In the genomic region with DNA sequence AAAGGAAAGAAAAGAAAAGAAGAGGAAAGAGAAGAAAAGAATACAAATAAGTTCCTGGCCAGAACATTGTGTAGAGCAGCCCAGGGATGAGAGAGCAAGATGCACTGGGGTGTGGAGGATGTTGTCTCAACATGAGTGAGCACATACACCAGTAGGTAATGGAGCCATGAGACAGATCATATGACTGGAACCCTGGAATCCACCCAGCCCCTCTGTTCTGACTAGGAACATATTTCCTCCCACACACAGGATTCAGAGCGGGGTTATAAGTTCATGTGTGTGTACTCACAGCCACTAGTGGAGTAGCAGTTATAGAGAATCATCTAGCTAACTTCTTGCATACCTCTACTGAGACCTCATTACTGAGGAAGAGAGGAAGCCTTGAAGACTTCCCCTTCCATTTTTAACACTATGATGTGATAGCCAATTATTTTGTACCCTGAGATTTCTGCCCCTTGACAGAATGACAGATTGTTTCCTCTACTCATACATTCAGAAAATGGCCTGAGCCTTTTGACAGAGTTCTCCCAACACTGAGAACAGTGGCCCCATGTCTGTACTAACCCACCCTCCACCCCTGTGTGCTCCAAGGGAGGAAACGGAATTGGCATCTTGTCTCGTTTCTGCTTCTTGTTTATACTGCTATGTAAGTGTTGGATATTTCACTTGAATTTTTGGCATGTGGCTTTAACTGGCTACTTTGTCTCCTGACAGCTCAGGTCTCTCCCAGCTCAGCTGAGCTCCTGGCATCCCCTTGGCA, we compare ENCODE assay signal across 19 mouse cellular contexts. TPM values are rescaled to one million over a fixed set of nuclear protein-coding genes. Genes with fewer than 3 reads are reported as not detected.
A peak's percentile ranks its signal among the peaks of the same experiment; 100 is the strongest.
DNase-seq lines count a peak whose midpoint lies in the region; ATAC-seq and TF ChIP-seq lines count a peak whose summit lies in the region.
"Had no signal": no experiment of that assay in that cellular context is flagged by ENCODE, and none has a peak within 500 bp of the region (broad histone marks: within the 10 kb centered on the region; RNA-seq: fewer than 3 reads in every experiment).

No protein-coding gene starts in this region.

- no peaks in the 10 kb centered on the region for H3K27me3 ChIP-seq in heart, embryonic 13.5 days (replicated peaks)
- H3K27me3 ChIP-seq in lung, embryonic 16.5 days (ENCODE audit: control insufficient read depth, insufficient read depth, low read depth, low read length), result no peaks in the 10 kb centered on the region
- no peaks in the 10 kb centered on the region for H3K27me3 ChIP-seq in stomach, embryonic 15.5 days (replicated peaks)
- H3K27me3 ChIP-seq in forebrain, embryonic 12.5 days, result no peaks in the 10 kb centered on the region
- no peaks in the 10 kb centered on the region for H3K27me3 ChIP-seq in neural tube, embryonic 15.5 days (replicated peaks)
- H3K27me3 ChIP-seq: liver, embryonic 13.5 days; midbrain, embryonic 12.5 days had no signal

- peak overlapping the region; percentile 42; the same call in 1 of the 2 replicates for H3K27ac ChIP-seq in heart, embryonic 13.5 days (replicated peaks)
- H3K27ac ChIP-seq in lung, embryonic 16.5 days (ENCODE audit: low read length), result no peak overlapping the region
- H3K27ac ChIP-seq in stomach, embryonic 15.5 days, result no peak overlapping the region
- H3K27ac ChIP-seq in forebrain, embryonic 12.5 days, result no peak overlapping the region
- H3K27ac ChIP-seq in neural tube, embryonic 15.5 days (replicated peaks), result no peak overlapping the region
- H3K27ac ChIP-seq: liver, embryonic 13.5 days; midbrain, embryonic 12.5 days had no signal

- no peak for TF ChIP-seq CTCF in lung, adult 2 months (IDR thresholded peaks at IDR 0.05; ENCODE audit: insufficient read depth, low read length)

- H3K36me3 ChIP-seq in heart, embryonic 13.5 days, result peaks cover 56% of the 10 kb centered on the region
- H3K36me3 ChIP-seq in lung, embryonic 16.5 days (ENCODE audit: control insufficient read depth, insufficient read depth, low read length), result no peaks in the 10 kb centered on the region
- H3K36me3 ChIP-seq in stomach, embryonic 15.5 days, result no peaks in the 10 kb centered on the region
- H3K36me3 ChIP-seq in forebrain, embryonic 12.5 days (replicated peaks), result no peaks in the 10 kb centered on the region
- H3K36me3 ChIP-seq in neural tube, embryonic 15.5 days, result no peaks in the 10 kb centered on the region
- H3K36me3 ChIP-seq: liver, embryonic 13.5 days; midbrain, embryonic 12.5 days had no signal

- no peak for ATAC-seq in heart, embryonic 13.5 days (ENCODE audit: extremely low read depth, insufficient number of reproducible peaks, low FRiP score, low TSS enrichment)
- peak; percentile 82 for ATAC-seq in lung, embryonic 16.5 days (ENCODE audit: low read depth)
- peak; percentile 45; the same call in 1 of the 2 replicates for ATAC-seq in stomach, embryonic 15.5 days (ENCODE audit: insufficient read depth, low FRiP score, low read depth)
- ATAC-seq in forebrain, embryonic 12.5 days (ENCODE audit: low FRiP score), result no peak
- no peak for ATAC-seq in neural tube, embryonic 15.5 days (ENCODE audit: low FRiP score)
- ATAC-seq: hindbrain, embryonic 16.5 days had no signal

- DNase-seq in heart, adult 8-10 months (ENCODE audit: low spot score), result no peak
- no peak for DNase-seq in lung, adult 2 months
- peak; percentile 53 for DNase-seq in adipocyte (ENCODE audit: low spot score)
- DNase-seq: adrenal gland, postnatal 10 days; cerebellum, adult 9-10 months; embryo, embryonic 11 days; kidney, postnatal 14 days; liver, embryonic 13.5 days; thymus, postnatal 14 days had no signal

- no peak overlapping the region for H3K4me3 ChIP-seq in heart, embryonic 13.5 days
- no peak overlapping the region for H3K4me3 ChIP-seq in lung, embryonic 16.5 days (ENCODE audit: low read length)
- H3K4me3 ChIP-seq in lung, adult 2 months (replicated peaks; ENCODE audit: extremely low read depth, low read depth, low read length), result no peak overlapping the region
- no peak overlapping the region for H3K4me3 ChIP-seq in stomach, embryonic 15.5 days (replicated peaks)
- no peak overlapping the region for H3K4me3 ChIP-seq in forebrain, embryonic 12.5 days (replicated peaks)
- H3K4me3 ChIP-seq in neural tube, embryonic 15.5 days (replicated peaks), result no peak overlapping the region
- H3K4me3 ChIP-seq: liver, embryonic 13.5 days; midbrain, embryonic 12.5 days; myocyte had no signal

- H3K4me2 ChIP-seq in heart, embryonic 13.5 days, result no peak overlapping the region
- H3K4me2 ChIP-seq in lung, embryonic 16.5 days (ENCODE audit: low read depth, low read length), result no peak overlapping the region
- H3K4me2 ChIP-seq in stomach, embryonic 15.5 days, result no peak overlapping the region
- no peak overlapping the region for H3K4me2 ChIP-seq in forebrain, embryonic 12.5 days
- no peak overlapping the region for H3K4me2 ChIP-seq in neural tube, embryonic 15.5 days
- H3K4me2 ChIP-seq: liver, embryonic 13.5 days; midbrain, embryonic 12.5 days had no signal

- WGBS in heart, embryonic 13.5 days, result 62% methylated on average over 3 of the region's 3 CpGs
- WGBS in lung, embryonic 16.5 days, result 22% methylated on average over 3 of the region's 3 CpGs
- WGBS in lung, adult 2 months, result 16% methylated on average over 3 of the region's 3 CpGs
- WGBS in stomach, embryonic 15.5 days, result 44% methylated on average over 3 of the region's 3 CpGs
- 88% methylated on average over 3 of the region's 3 CpGs for WGBS in forebrain, embryonic 12.5 days
- WGBS in neural tube, embryonic 15.5 days, result 86% methylated on average over 3 of the region's 3 CpGs

- TF ChIP-seq POLR2A in lung, adult 2 months (IDR thresholded peaks at IDR 0.05; ENCODE audit: borderline replicate concordance, extremely low read depth, low read depth, low read length), result no peak

- H3K4me1 ChIP-seq in heart, embryonic 13.5 days, result peaks cover 48% of the 10 kb centered on the region
- H3K4me1 ChIP-seq in lung, embryonic 16.5 days (replicated peaks; ENCODE audit: control insufficient read depth, insufficient read depth, low read length), result peaks cover 27% of the 10 kb centered on the region
- peaks cover 5% of the 10 kb centered on the region; the same call in 1 of the 2 replicates for H3K4me1 ChIP-seq in lung, adult 2 months (ENCODE audit: control insufficient read depth, insufficient read depth, low read length)
- no peaks in the 10 kb centered on the region for H3K4me1 ChIP-seq in stomach, embryonic 15.5 days
- peaks cover 18% of the 10 kb centered on the region for H3K4me1 ChIP-seq in forebrain, embryonic 12.5 days
- peaks cover 7% of the 10 kb centered on the region for H3K4me1 ChIP-seq in neural tube, embryonic 15.5 days
- H3K4me1 ChIP-seq: liver, embryonic 13.5 days had no signal

- no peak overlapping the region for H3K9ac ChIP-seq in heart, embryonic 13.5 days
- no peak overlapping the region for H3K9ac ChIP-seq in lung, embryonic 16.5 days (ENCODE audit: low read length)
- no peak overlapping the region for H3K9ac ChIP-seq in stomach, embryonic 15.5 days
- H3K9ac ChIP-seq in forebrain, embryonic 12.5 days, result no peak overlapping the region
- H3K9ac ChIP-seq in neural tube, embryonic 15.5 days (replicated peaks), result no peak overlapping the region
- H3K9ac ChIP-seq: liver, embryonic 13.5 days; midbrain, embryonic 12.5 days had no signal

- no peaks in the 10 kb centered on the region for H3K9me3 ChIP-seq in heart, embryonic 13.5 days
- H3K9me3 ChIP-seq in lung, embryonic 16.5 days (ENCODE audit: control insufficient read depth, low read length), result no peaks in the 10 kb centered on the region
- H3K9me3 ChIP-seq in stomach, embryonic 15.5 days, result no peaks in the 10 kb centered on the region
- H3K9me3 ChIP-seq in forebrain, embryonic 12.5 days, result no peaks in the 10 kb centered on the region
- H3K9me3 ChIP-seq in neural tube, embryonic 15.5 days (replicated peaks), result no peaks in the 10 kb centered on the region
- H3K9me3 ChIP-seq: liver, embryonic 13.5 days; midbrain, embryonic 12.5 days had no signal

RNA-seq across cellular contexts. Expression of gene Fabp1, which starts 24.7 kb away (rescaled TPM):
- polyA plus RNA-seq in heart, embryonic 13.5 days (2015; fragmentation: Nextera tagmentation; extraction: Ambion mirVana), result 0.48 and 5.6 TPM in 2 replicates
- total RNA-seq in heart, adult 8-10 months (2022), result not detected
- 0.70 and 5.1 TPM in 2 replicates for polyA plus RNA-seq in lung, embryonic 16.5 days (2015; fragmentation: Nextera tagmentation; extraction: Ambion mirVana)
- polyA plus RNA-seq in lung, adult 2 months (2012; rRNA removed), result 4.7 and 12.7 TPM in 2 replicates
- 500 and 589 TPM in 2 replicates for polyA plus RNA-seq in stomach, embryonic 15.5 days (2015; fragmentation: Nextera tagmentation; extraction: Ambion mirVana)
- not detected in 2 replicates for polyA plus RNA-seq in forebrain, embryonic 12.5 days (2016; fragmentation: Nextera tagmentation; extraction: Ambion mirVana)
- 5.9 TPM in 1 of 2 replicates, not detected in the other for polyA plus RNA-seq in neural tube, embryonic 15.5 days (2015; fragmentation: Nextera tagmentation; extraction: Ambion mirVana)
- total RNA-seq: layer of hippocampus, postnatal 14 days; left cerebral cortex, postnatal 25 days had no signal
- polyA plus RNA-seq: hindbrain, embryonic 16.5 days; midbrain, embryonic 12.5 days; myocyte had no signal

RNA-seq across cellular contexts. Expression of gene Krcc1, which starts 47.1 kb away (rescaled TPM):
- 48.5 and 57.4 TPM in 2 replicates for polyA plus RNA-seq in heart, embryonic 13.5 days (2015; fragmentation: Nextera tagmentation; extraction: Ambion mirVana)
- 10 to 100 TPM; 49.5 to 61.3 (median 54.1) TPM for total RNA-seq in heart, adult 8-10 months (2022)
- 52.2 and 55.5 TPM in 2 replicates for polyA plus RNA-seq in lung, embryonic 16.5 days (2015; fragmentation: Nextera tagmentation; extraction: Ambion mirVana)
- polyA plus RNA-seq in lung, adult 2 months (2012; rRNA removed), result 6.9 and 11.0 TPM in 2 replicates
- polyA plus RNA-seq in stomach, embryonic 15.5 days (2015; fragmentation: Nextera tagmentation; extraction: Ambion mirVana), result 60.0 and 60.8 TPM in 2 replicates
- polyA plus RNA-seq in forebrain, embryonic 12.5 days (2016; fragmentation: Nextera tagmentation; extraction: Ambion mirVana), result 27.3 and 27.9 TPM in 2 replicates
- 17.2 and 26.2 TPM in 2 replicates for polyA plus RNA-seq in neural tube, embryonic 15.5 days (2015; fragmentation: Nextera tagmentation; extraction: Ambion mirVana)

Comparison
In these comparisons a context has a peak if more than half of its experiments do, and no peak if none do; other contexts are left out.
1. ATAC-seq: peak in lung, embryonic 16.5 days (single experiment) and stomach, embryonic 15.5 days (single experiment); none in heart, embryonic 13.5 days (single experiment), forebrain, embryonic 12.5 days (single experiment) and neural tube, embryonic 15.5 days (single experiment).
2. RNA of gene Fabp1, which starts 24.7 kb away (polyA plus RNA-seq): 500 to 589 TPM in stomach, embryonic 15.5 days; 4.7 to 12.7 TPM in lung, adult 2 months, 0.70 to 5.1 TPM in lung, embryonic 16.5 days, 0.48 to 5.6 TPM in heart, embryonic 13.5 days, 5.9 TPM in neural tube, embryonic 15.5 days and not detected in forebrain, embryonic 12.5 days; every median in the first group is over 10 times any median in the second.